Mouse (Mus musculus) heart, adult 9 months (tissue): ENCODE results near the gene Sumo3.
A peak's percentile ranks its signal among the peaks of the same experiment; 100 is the strongest.

Experiments
- DNase-seq, 2 experiments: peaks; one replicate each; pipeline ENCODE4 v3.0.0; 2022; ENCODE audit warnings: low spot score in 2 of 2

Sumo3 gene

DNA sequence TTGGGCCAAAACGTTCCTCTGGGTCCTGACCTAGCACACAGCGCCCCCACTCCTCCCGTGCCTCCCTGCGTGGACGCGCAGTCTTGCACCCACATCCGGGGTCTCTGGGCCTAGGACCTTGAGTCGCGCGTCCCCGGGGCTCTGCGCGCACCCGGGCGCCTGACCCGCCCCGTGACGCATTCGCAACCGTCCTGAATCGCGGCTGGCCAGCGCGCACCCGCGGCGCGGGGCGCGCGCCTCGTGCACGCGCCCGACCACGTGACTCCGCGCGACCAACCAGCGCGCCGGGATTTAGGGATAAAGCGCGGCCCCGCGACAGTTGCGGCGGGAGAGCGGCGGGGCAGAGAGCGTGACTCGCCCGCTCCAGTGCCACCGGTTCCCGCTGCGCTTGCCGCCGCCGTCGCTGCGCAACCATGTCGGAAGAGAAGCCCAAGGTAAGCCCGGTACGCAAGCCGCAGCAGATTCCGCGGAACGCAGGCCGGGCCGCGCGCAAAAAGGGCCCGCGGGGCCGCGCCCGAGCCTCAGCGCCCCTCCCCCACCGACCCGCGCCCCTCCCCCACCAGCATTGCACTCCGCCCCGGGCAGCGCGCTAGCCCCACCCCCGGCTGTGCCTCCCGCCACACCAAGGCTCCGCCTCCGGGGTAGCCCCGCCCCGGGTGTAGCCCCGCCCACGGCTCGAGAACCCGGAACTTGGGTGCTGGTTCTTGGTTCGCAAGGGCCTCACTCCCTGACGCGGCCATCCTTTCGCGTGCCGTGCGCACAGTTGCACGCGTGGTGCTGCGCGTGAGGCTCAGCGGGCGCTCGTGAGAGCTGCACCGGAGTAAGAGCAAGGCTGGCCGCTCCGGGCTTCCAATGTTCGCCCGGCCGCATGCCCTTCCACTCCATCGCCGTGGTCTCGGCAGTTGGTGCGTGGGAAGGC lies at the start of gene Sumo3, which contains the start of gene Gm49325:
Gene Sumo3, plus strand, starts transcription at position 190 of the 919 bp plus-strand sequence.
Gene Gm49325, plus strand, starts transcription at position 290 of the 919 bp plus-strand sequence.
- DNase-seq: peak; percentile 92 to 96

GRCm38 (mm10) chr10:77556631-77557030 lies 49.3 kb upstream of the Sumo3 start:
- no peak for DNase-seq

- DNase-seq: no peak
These were observed 48.3 kb upstream of the Sumo3 start for GRCm38 (mm10) chr10:77557641-77558040.

DNA sequence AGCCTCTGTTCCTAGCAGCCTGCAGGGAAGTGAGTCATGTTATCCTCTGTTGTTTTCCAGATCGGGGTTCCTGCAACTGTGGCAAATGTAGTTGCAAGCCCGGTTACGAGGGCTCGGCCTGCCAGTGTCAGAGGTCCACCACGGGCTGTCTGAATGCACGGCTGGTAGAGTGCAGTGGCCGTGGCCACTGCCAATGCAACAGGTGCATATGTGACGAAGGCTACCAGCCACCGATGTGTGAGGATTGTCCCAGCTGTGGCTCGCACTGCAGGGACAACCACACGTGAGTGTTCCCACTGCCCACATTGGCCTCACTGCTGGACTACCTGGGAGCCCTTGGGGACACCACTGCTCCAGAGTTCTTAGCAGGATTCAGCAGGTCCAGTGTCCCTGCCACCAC lies 45.8 kb upstream of the Sumo3 start:
- DNase-seq: no peak

DNA sequence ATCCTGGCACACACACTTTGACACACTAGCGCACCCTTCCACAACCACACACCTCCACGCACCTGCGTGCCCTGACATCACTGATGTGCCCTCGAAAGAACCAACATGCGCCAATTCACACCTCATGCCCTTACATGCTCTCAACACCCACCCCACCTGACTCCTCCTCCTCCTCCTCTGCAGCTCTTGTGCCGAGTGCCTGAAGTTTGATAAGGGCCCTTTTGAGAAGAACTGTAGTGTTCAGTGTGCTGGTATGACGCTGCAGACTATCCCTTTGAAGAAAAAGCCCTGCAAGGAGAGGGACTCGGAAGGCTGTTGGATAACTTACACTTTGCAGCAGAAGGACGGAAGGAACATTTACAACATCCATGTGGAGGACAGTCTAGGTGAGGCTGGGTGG lies 45.1 kb upstream of the Sumo3 start:
- DNase-seq: no peak

GRCm38 (mm10) chr10:77561508-77561907 lies 44.4 kb upstream of the Sumo3 start:
- DNase-seq: no peak

DNA sequence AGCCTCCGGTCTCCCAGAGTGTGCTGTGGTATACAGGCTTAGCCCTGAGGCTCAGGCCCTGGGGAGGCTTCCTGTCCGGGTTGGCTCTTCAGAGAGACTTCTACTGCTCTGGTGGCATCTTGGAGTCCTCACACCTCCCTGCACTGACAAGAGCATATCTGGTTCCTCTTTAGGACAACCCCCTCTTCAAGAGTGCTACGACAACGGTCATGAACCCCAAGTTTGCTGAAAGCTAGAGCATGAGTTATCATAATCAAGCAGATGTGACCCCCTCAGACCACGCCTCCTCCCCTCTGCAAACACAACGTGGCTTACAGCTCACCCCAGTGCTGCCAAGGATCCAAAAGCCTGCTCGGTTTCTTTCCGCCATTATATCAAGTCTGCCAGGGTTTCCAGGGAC lies 40.9 kb upstream of the Sumo3 start:
- no peak for DNase-seq

DNA sequence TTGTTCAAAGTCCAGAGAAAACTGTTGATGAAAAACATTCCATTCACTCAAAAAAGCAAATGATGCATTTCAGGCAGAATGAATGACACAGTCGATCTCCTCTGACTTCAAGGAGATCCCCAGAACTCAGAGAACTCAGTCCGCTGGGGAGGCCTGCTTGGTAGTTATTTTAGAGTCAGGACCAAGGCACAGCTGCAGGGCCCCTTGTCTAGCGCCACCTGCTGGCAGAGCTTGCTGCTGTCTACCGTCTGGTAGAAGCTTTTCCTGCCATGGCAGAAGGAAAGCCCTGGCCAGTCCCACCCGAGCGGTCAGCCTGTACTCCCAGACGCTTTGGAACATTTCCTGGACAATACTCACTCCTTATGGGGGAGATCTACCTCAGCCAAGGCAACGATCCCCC lies 39.2 kb upstream of the Sumo3 start:
- DNase-seq: peak; percentile 62 to 78

DNA sequence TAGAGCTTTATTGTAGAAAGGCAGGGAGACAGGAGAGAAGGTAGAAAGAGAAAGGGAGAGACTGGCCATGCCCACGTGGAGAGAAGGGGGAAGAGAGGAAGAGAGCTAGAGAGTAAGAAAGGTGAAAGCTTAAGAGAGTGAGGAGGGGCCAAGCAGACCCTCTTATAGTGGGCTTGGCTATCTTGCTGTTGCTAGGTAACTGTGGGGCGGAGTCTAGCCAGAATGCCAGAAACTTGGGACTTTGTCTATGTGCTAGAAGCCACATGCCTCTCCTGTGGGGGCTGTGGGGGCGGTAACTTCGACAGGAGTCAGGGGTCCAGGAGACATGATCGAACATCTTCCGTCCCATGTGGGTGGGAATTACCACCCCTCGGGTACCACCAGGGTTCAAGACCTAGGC lies 36.4 kb upstream of the Sumo3 start:
- no peak for DNase-seq

DNA sequence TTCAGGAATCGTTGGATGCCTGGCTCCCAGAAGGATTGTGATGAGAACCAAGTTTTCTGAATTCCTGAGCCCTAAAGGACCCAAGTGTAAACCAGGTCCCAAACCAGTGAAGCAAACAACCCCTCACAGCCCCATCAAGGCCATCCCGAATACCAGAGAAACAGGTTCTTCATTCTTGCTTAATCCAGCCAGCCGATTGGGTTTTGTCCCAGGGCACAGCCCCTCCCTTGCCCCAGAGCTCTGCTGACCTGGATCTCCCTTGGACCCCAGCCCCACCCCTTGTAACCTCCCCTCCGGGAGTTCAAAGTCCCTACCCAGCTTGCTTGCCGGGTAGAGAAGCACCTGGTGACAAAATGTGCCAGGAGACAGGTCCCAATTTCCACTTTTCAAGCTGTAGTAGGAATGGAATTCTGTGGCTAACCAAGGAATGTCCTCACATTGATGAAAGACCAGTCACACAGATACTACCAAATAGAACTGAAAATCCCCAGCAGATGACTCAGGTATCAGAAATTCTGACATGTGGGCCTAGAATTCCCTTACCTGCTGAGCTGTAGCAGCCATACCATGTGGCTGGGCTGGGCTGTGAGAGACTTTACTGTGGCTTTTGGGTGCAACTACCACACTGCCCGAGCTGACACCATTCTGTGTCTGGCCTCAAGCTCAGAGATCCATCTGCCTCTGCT lies 35.8 kb upstream of the Sumo3 start:
- no peak for DNase-seq

- no peak for DNase-seq
These were observed 33.7 kb upstream of the Sumo3 start for GRCm38 (mm10) chr10:77572225-77572624.

GRCm38 (mm10) chr10:77573162-77573561 lies 32.7 kb upstream of the Sumo3 start:
- DNase-seq: no peak

DNA sequence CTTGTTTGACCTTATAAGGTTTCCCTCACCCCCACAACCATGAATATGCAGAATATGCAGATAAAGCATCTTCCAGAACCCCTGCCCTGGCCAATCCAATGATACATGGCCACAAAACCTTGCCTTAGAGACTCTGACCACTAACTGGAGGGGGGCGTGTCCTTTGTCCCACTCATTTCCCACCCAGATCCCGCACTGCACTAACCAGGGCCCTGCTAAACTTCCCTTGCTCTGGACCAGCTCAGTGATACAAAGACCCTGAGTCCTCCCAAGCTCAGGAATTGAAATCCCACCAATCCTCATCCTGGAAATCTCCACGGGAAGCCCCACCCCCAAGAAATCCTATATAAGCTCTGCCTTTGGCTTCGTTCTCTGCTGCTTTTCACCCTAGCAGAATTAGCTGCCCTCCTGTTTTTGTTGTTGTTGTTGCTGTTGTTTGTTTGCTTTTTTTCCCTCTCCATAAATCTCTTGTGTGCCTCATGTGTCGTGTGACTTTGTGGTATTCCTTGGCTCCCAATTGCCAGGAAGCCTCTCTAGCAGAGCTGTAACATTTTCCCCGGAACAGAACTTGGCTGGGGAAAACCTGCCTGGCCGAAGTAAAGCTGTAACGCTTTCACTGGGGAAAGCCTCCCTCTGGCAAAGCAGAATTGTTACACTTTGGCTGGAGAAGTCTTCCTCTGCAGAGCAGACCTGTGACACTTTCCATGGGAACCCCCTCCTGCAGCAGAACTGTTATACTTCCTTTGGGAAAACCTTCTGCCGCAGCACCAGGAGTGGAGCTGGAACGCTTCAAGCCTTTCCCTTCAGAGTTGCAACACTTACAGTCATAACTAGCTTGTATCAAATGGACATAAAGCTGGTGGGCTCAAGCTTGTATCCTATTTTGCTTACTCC lies 25.6 kb upstream of the Sumo3 start:
- DNase-seq: peak; percentile 26 to 32

GRCm38 (mm10) chr10:77581023-77581407 lies 24.9 kb upstream of the Sumo3 start:
- DNase-seq: no peak

- peak; percentile 96 to 97 for DNase-seq
These were observed 24.3 kb upstream of the Sumo3 start, which contains the start of gene Pttg1ip for GRCm38 (mm10) chr10:77581408-77582284. Pttg1ip (plus strand) TSS chr10:77581720.

DNA sequence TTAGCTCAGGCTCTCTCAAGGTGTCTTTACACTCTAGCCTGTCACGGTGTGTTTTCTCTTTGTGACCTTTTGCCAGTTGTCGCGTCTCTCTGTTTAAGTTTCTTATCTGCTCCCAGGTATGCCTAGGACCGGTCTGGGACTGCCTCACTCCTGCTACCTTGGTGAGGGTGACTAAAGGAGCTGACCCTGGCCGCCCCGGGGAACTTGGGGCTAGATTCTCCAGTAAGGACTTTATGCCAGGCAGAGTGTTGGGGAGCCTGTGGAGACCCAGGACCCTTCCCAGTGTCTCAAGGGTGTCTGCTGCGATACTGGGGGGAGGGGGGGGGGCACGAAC lies 23.6 kb upstream of the Sumo3 start:
- DNase-seq: no peak

- DNase-seq: peak; percentile 59 to 62
These were observed 22.0 kb upstream of the Sumo3 start for GRCm38 (mm10) chr10:77583795-77584422.

- DNase-seq: no peak
These were observed 19.3 kb upstream of the Sumo3 start for GRCm38 (mm10) chr10:77586637-77587036.

- no peak for DNase-seq
These were observed 18.7 kb upstream of the Sumo3 start for GRCm38 (mm10) chr10:77587091-77587775.

- no peak for DNase-seq
These were observed 17.9 kb upstream of the Sumo3 start for GRCm38 (mm10) chr10:77588036-77588435.
